Mouse (Mus musculus): ENCODE data around the gene Cx3cr1.
"Not testable (repeated sequence)": the region's sequence is repeated elsewhere in the genome, so short reads cannot be mapped to it uniquely, and the experiment has no call there.

Cx3cr1 gene

DNA sequence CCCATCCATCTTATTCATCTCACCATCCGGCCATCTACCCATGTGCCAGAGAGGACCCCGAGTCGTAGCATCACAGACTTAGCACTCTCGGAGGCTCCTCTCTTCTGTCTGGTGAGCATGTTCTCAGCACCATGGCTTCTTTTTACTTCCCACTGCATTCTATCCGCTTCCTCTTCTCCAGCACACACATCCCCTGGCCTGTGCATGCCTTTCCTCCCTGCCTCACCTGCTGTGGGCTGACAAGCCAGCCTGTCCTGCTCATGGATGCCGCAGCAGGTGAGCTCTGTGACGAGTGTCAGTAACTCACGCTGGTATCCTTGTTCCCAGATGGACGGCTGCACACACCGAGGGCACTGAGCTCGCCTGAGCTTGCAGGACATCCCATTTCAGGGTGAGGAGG, at the start of gene Cx3cr1:
Gene Cx3cr1, minus strand, starts transcription at position 101 of the 400 bp plus-strand sequence.
- DNase-seq (ENCODE audit: low read depth, low spot score), result no peak

DNA sequence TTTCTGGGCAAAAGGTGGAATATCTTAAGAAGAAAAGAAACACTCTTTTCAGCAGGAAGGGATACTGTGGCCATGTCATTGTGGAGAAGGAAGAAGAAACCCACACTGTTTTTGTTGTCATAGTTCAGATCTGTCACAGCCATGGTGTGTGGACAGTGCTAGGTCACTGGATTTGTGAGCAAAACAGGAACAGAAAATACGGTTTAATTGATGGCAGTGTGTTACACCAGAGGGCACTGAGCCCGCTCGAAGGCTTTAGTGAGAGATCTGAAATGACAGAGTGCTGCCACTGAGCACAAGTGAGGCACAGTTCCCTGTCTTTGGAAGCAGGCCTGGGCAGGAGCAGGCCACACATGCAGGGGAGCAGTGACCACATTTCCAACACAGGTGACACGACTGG, 48.5 kb upstream of the Cx3cr1 start:
- DNase-seq (ENCODE audit: low read depth, low spot score), result no peak

DNA sequence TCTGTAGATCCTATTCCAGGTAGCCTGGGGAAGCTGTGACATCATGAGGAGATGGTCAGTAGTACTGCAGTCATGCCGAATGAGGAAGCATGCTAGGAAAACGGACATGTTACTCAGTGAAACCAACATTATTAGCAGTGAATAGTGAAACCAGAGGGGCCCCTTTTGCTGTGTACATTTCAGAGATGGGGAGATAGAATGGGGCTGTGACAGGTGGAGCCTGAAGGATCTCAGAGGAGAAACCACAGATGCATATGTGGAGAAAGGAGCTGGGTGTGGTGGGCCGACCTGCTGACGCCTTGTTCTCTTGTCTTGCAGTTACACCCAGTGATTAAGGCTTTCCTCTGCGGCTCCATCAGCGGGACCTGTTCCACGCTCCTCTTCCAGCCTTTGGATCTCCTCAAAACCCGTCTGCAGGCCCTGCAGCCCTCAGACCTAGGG, 46.5 kb upstream of the Cx3cr1 start:
- no peak for DNase-seq (ENCODE audit: low read depth, low spot score)

DNA sequence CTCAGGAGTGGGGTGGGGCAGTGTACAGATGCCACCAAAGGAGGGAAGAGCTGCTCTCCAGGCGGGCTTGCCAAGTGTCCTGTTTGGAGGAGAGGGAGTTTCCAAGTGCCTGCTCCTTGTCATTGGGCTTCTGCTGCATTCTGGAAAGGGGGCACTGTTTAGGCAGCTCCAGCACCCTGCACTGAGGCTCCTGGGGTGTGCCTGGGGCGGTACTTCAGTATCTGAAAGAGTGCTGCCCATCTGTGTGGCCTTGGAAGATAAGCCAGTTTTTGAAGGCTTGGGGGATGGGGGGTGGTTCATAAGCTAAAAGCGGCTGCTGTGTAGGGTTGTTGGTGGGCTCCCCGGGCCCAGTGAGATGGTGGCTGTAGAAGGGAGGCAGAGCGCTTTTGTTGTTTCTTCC, 45.9 kb upstream of the Cx3cr1 start:
- DNase-seq (ENCODE audit: low read depth, low spot score), result no peak

DNA sequence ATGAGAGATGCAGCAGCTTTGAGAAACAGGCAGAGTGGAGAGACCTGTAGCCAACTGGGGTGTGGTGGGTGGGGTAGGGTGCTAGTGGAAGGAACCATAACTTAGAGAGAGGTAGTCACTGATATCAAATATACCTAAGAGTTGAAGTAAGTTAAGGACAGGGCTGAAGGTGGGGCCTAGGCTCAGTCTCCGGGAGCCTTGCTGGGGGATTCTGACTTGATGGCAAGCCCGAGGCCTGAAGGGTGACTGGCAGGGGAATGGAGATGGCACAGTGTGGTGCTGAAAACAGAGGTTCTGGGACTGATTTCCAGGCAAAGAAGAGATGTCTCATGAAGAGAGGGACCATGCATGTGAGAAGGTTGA, 45.1 kb upstream of the Cx3cr1 start:
- no peak for DNase-seq (ENCODE audit: low read depth, low spot score)

DNA sequence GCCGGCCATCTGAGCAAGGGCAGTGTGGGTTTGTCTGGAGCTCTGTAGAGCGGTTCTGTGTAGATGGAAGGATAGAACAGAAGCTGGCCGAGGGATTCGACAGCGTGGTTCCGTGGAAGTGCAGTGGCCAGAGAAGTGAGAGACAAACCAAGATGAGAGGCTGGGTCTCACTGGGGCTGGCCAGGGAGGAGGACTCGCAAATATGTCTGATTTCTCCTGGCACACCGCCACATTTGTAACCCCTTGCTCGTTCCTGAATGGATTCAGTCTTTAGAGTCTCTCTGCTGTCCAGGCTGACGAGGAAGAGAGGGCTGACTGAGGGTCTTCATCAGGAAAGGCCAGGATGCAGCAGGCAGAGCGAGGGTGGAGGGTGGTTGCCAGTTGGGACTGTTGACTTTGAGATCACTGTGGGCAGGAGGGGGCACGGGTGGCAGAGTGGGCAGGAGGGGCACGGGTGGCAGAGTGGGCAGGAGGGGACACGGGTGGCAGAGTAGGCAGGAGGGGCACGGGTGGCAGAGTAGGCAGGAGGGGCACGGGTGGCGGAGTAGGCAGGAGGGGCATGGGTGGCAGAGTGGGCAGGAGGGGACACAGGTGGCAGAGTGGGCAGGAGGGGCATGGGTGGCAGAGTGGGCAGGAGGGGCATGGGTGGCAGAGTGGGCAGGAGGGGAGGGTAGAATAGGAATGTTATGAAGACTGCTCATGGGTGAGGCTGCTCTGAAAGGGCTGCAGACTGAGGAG, 44.5 kb upstream of the Cx3cr1 start:
- DNase-seq (ENCODE audit: low read depth, low spot score), result no peak

DNA sequence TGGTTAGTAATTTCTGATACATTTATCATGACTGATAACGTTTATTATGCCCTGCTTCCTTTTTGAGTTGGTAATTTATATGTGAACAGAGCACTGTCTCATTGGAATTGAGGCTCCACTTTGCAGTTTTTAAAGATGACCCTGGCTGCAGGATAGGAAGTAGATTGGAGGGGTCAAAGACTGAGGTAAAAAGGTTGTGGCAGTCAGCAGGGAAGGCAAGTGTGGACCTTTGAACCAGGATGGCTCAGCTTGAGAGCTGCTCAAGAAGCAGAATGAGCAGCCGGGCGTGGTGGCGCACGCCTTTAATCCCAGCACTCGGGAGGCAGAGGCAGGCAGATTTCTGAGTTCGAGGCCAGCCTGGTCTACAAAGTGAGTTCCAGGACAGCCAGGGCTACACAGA, 43.8 kb upstream of the Cx3cr1 start:
- no peak for DNase-seq (ENCODE audit: low read depth, low spot score)

DNA sequence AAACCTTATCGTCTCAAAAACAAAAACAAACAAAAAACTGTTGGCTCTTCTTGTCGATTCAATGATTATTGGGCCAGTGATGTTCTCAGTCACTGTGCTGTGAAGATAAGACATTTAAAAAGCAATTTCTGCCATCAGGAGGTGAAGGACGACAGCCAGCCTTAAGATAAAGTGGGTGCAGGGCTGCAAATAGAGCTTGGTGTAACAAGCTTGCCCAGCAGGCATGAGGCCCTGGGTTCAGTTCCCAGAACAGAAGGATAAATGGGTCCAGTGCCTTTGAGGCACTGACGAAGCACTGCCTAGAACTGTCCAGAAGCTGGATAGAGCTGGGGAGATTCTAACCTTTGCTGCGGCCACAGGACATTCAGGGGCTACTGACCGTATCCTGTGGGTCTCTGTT, 42.8 kb upstream of the Cx3cr1 start:
- no peak for DNase-seq (ENCODE audit: low read depth, low spot score)

DNA sequence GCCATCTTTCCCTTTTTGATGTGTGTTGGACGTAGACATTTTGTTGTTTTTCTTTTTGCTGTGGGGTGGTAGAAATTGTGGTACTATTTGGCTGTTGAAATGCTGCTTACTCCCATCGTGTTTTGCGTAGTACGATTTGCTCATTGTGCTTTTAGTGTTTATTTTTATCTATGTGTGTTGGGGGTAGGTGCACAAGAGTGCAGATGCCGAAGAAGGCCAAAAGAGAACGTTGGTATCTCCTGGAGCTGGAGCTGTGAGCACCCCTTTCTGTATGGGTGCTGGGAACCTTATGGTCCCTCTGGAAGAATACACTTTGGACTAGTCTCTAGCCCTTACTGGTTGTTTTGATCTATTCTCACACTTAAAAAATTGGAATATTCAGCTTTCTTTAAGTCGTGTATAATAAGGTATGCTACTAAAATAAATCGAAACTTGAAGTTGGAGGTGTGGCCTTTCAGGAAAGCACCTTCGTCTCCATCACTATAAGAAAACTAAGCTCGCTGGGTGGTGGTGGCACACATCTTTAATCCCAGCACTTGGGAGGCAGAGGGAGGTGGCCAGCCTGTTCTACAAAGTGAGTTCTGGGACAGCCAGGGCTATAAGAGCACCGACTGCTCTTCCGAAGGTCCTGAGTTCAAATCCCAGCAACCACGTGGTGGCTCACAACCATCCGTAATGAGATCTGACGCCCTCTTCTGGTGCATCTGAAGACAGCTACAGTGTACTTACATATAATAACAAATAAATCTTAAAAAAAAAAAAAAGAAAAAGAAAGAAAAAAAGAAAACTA, 41.7 kb upstream of the Cx3cr1 start:
- no peak for DNase-seq (ENCODE audit: low read depth, low spot score)

DNA sequence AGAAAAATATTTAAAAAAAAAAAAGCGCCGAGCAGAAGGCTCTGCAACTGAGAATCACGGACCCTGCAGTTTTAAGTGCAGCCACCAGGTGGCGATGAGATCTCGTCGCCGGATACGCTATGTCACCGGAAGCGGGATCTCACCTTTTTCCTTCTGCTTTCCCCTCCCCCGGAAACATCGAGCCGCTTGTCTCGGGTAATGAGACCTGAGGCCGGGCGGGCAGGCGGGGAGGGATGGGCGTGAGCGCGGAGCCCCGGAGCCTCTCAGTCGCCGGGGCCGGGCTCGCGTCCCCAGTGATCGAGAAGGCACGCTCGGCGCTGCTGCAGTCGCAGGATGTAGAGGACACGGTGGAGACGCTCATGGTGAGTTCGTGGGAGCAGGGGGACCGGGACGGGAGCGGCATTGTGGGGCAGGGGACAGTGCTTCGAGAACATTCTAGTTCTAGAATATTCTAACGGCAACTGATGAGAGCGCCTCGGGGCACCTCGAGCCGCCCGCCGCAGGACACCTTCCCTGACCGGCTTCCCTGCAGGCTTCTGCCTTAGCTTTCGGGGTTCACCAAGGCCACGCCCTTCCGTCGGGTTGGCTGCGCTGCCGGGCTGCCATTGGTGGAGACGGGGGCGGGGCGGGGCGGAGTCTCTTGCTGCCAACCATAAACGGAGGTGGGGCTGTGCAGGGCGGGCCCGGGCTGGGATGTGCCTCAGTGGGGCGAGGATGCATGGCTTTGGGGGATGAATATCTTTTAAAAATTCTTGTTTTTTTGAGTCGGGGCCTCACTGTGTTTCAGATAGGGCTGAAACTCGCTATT, 40.7 kb upstream of the Cx3cr1 start, which contains the start of gene Slc25a38:
Gene Slc25a38, plus strand, starts transcription at position 164 of the 808 bp plus-strand sequence.
- DNase-seq (ENCODE audit: low read depth, low spot score), result peak; percentile 86

DNA sequence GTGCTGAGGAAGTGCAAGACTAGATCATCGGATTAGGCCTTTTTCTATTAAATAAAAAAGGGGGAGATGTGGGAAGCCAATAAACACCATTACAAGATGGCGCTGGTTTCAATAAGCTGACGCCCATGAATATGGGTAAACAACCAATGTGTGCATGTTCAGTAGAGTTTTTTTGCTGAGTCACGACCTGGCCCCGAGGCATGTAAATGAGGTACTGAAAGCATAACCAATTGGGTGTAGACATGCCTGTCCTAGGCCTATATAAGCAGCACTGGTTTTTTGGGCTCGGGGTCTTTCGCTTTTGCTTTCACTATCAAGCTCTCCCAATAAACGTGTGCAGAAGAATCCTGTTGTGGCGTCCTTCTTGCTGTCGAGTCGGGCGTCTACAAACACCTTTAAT, 39.3 kb upstream of the Cx3cr1 start:
- not testable (repeated sequence) for DNase-seq (ENCODE audit: low read depth, low spot score)

DNA sequence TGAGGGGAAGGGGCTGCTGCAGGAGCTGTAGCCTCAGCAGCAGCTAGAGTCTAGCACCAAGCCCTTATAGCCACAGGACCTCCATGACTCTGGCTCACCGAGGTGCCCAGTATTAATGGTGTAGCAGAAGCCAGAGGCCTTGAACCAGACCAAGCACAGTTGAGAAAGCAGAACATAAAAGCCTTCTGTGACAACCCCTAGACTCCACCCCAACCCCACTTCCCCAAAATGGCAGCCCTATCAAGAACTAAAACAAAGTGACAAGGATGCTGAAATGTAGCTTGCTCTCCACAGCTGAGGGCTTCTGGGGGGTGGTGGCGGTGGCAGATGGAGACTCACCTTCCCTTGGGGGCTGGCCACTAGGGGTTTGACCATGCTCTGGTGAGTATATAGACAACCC, 31.5 kb upstream of the Cx3cr1 start:
- DNase-seq (ENCODE audit: low read depth, low spot score), result no peak

DNA sequence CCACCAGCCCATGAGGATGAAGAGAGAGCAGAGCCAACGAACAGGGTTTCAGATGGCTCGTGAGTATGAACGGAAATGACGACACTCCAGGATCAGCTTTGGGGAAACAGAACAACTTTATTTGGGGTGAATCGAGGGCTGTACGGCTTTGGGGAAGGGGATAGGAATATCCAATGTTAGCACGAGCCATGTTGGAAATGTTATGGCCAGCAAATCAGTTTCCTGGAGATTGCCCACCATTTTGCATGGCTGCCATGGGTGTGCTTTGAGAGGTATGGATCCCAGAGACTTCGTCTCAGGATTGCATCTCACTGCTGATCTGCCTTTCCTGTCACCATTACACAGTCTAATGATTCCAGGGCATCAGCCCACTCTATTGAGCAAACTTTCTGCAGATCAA, 29.6 kb upstream of the Cx3cr1 start:
- DNase-seq (ENCODE audit: low read depth, low spot score), result no peak

DNA sequence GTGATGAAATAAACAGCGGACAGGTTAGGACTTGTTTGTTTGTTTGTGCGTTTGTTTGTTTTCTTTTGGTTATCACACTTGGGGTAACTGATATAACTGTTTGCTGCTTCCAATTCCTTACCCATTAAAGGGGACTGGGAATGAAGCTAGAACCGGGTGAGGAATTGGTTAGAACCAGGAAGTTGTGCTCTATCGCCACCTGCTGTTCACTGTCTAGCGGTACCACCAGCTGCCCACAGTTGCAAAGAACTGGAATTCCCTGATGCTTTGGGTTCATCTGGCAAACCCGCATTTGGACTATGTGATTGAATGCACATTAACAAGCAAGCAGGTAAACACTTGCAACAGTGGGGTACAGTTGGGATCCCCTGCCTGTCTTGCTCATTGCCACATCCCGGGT, 29.0 kb upstream of the Cx3cr1 start:
- no peak for DNase-seq (ENCODE audit: low read depth, low spot score)

DNA sequence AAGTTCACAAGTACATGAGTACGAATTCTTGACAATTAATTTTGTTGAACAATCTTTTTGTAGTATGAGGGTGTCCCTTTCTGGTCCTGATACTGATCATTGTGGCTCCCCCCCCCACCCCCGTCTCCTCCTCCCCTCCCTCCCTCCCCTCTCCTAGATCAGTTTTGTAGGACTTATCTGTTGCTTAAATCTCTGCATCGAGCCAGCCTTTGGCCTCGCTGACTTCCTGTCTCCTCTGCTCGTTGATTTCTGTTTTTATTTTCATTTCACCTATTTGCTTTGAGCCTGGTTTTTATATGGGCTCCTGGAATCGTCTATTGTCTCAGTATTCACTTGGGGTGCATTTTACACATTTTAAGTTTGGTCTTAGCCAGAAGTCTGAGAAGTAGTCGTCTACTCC, 26.2 kb upstream of the Cx3cr1 start:
- DNase-seq (ENCODE audit: low read depth, low spot score), result no peak

DNA sequence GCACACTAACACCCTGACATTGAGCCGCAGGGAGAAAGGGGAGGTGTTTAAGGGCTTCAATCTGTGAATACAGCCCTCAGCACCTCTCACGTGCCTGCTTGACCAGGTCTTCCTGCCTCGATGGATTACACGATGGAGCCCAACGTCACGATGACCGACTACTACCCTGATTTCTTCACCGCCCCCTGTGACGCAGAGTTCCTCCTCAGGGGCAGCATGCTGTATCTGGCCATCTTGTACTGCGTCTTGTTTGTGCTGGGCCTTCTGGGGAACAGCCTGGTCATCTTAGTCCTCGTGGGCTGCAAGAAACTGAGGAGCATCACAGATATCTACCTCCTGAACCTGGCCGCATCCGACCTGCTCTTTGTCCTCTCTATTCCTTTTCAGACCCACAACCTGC, 24.0 kb upstream of the Cx3cr1 start:
- no peak for DNase-seq (ENCODE audit: low read depth, low spot score)

DNA sequence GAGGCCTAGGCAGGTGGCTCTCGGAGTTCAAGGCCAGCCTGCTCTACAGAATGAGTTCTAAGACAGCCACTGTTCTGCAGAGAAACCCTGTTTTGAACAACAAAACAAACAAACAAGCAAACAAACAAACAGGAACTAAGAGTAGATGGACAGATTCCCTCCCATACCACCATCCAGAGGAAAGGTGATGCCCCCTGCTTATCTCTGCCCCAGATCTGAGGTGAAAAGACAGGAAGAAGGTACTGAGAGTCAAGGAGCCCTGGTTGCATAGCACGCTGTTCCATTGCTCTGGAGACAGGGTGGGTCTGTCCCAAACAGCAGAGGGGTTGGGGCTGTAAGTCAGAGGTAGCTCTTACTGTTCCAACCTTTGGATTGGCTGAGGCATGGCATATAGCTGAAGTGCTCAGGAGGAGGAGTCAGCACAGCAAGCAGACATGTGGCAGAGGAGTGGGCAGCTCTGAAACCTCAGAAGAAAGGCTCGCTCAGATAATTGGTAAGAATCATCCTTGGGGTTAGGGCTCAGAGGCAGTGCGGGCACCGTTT, 22.1 kb upstream of the Cx3cr1 start, which contains the start of gene Ccr8:
Gene Ccr8, plus strand, starts transcription at position 419 of the 543 bp plus-strand sequence.
- DNase-seq (ENCODE audit: low read depth, low spot score), result no peak

DNA sequence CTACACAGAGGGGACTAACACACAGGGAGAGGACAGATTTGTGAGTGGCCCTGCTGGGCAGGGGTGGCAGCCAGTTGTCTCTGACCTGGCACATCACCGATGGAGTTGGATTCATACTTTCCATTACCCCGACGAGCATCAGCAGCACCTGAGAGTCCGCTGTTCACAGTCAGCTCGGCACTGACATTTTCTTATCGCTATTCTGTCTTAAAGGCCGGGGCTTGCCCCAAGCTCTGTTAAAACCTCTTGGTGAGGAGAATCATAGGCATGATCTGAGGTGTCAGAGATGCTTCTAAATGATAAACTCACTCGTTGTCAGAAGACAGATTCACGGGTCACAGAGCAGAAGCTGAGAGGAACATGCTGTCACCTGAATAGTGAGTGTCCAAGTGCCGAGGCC, 21.4 kb upstream of the Cx3cr1 start:
- no peak for DNase-seq (ENCODE audit: low read depth, low spot score)

DNA sequence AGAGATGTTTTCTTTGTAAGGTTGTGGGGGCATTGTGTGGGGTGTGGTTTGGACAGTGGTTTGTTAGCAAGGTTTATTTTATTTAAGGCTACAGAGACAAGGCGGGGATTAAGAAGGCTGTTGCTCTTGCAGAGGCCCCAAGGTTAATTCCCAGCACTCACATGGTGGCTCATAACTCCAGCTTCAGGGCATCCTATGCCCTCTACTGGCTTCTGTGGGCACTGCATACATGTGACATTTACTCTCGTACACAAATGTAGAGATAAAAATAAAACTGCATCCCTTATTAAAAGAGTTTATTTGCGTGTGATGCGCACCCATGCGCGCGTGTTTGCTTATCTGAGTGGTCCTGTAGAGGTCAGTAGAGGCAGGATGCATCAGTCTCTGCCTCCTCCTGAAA, 19.4 kb upstream of the Cx3cr1 start:
- no peak for DNase-seq (ENCODE audit: low read depth, low spot score)

DNA sequence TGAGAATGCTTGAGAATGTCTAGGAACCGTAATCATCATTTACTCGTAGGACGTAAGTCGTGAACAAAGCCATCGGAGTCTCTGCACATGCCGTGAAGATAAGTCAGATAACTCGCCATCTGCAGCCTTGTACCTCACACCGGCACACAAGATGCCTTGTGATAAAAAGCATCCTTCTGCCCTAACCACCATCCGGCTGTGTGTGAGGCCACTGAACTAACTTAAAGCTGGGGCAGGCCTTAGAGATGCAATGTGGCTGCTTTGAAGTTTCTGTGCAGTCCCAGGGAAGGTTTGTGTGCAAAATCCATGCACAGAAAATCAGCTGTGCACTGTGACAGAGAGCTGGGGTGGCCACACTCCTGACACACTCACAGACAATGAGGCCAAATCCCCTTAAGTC, 14.7 kb upstream of the Cx3cr1 start:
- DNase-seq (ENCODE audit: low read depth, low spot score), result no peak

DNA sequence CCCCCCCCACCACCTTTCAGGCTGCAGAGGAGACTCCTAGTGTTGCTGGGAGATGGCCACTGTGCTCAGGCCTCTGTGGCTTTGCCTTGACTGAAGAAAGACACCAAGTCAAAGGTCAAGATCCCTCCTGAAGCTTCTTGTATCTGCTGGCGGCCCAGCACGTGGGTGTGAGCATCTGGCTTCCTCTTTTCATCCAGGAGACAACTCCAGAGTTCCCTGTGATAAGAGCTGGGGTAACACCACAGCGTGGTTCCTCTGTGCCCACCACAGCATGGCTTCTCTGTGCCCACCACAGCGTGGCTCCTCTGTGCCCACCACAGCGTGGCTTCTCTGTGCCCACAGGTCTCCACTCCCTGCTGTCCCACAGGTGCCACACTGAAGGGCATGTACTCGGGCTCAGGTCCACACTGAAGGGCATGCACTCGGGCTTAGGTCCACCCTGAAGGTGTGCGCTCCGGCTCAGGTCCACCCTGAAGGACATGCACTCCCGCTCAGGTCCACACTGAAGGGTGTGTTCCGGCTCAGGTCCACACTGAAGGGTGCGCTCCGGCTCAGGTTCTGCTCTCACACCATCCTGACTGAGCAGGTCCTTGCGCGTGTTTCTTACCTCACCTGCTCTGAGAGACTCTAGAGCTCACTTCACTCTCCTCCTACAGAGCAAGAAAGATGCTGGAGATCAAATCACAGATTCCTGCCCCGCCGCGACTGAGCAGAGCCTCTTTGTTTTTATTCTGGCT, 13.6 kb upstream of the Cx3cr1 start:
- no peak for DNase-seq (ENCODE audit: low read depth, low spot score)

Data from brain, embryonic 18.5 days (tissue).